Mouse (Mus musculus): ENCODE results near the gene Gm11127. TPM values are rescaled to one million over a fixed set of nuclear protein-coding genes. Genes with fewer than 3 reads are reported as not detected.

Gm11127 gene
- polyA plus RNA-seq, 1 experiment, result 0.15 TPM

DNA sequence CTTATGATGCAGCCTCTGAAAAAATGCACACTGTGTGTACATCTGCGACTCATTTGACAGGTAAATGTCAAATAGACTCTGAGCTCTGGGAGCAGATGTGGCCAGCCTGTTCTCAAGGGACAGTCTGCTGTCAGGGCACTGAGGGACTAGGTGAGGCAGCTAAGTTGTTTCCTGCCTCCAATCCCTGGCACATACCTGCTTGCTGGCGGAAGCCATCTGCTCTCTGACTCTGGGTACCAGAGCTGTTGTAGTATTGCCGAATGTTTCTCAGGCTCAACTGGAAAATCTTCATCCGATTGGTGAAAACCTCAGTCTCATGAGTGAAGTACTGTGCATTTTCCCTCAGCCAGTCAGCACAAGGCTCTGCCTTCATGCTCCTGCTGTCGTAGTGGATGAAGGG lies 41.1 kb downstream of the Gm11127 start:
- DNase-seq, result peak in 1 of 2 experiments; percentile 51
- Histone ChIP-seq H3K4me3 (replicated peaks; ENCODE audit: insufficient read depth, low read depth, low read length) (no peak overlapping the region), H3K4me1 (ENCODE audit: control insufficient read depth, insufficient read depth, low read length) (no peaks in the 10 kb centered on the region), H3K27ac (ENCODE audit: insufficient read depth, low read length) (no peak overlapping the region), H3K27me3 (ENCODE audit: control insufficient read depth, insufficient read depth, low read length) (no peaks in the 10 kb centered on the region)
- no peak for TF ChIP-seq CTCF (IDR thresholded peaks at IDR 0.05; ENCODE audit: borderline replicate concordance, insufficient read depth, low read depth, low read length)
- TF ChIP-seq POLR2A (IDR thresholded peaks at IDR 0.05; ENCODE audit: borderline replicate concordance, insufficient read depth, low read length), result no peak
- WGBS, result 75% methylated on average over 5 of the region's 5 CpGs

DNA sequence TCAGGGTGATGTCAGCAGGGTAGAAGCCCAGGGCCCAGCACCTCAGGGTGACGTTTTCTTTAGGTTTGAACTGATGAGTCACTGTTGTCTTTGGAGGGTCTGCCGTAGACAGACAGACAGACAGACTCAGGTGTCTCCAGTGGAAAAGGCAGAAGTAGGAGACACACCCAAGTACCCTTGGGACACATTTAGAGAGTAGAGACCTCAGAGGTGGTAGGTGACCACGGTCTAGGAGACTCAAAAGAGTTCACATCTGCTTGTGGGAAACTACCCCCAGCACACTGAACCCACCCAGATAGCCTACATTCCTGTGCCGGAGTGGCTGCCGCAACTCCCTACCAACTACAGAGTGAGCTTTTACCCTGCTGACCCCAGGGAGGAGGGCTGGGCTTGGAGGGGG lies 43.2 kb downstream of the Gm11127 start:
- DNase-seq, result no peak
- TF ChIP-seq CTCF (IDR thresholded peaks at IDR 0.05; ENCODE audit: borderline replicate concordance, insufficient read depth, low read depth, low read length) (no peak), POLR2A (IDR thresholded peaks at IDR 0.05; ENCODE audit: borderline replicate concordance, insufficient read depth, low read length) (no peak)

More for the DNA sequence above, 43.2 kb downstream of the Gm11127 start:
- H3K4me3 ChIP-seq (replicated peaks; ENCODE audit: insufficient read depth, low read depth, low read length), result no peak overlapping the region
- no peaks in the 10 kb centered on the region for H3K4me1 ChIP-seq (ENCODE audit: control insufficient read depth, insufficient read depth, low read length)
- H3K27me3 ChIP-seq (ENCODE audit: control insufficient read depth, insufficient read depth, low read length), result no peaks in the 10 kb centered on the region
- H3K27ac ChIP-seq (ENCODE audit: insufficient read depth, low read length), result no peak overlapping the region
- 95% methylated on average over 5 of the region's 5 CpGs for WGBS

Other genes starting within 250 kb of the Gm11127 start
- gene Ier3, start 236.7 kb downstream of the Gm11127 start, polyA plus RNA-seq (2012; rRNA removed), result 22.6 and 25.2 TPM in 2 replicates
- gene Flot1, start 235.1 kb downstream of the Gm11127 start, polyA plus RNA-seq (2012; rRNA removed), result 129 and 140 TPM in 2 replicates
- gene Tubb5, start 220.1 kb downstream of the Gm11127 start, polyA plus RNA-seq (2012; rRNA removed), result 320 TPM in 2 replicates
- 12.1 and 16.1 TPM in 2 replicates for gene Mdc1, start 216.9 kb downstream of the Gm11127 start, polyA plus RNA-seq (2012; rRNA removed)
- gene Nrm, start 197.1 kb downstream of the Gm11127 start, polyA plus RNA-seq (2012; rRNA removed), result 8.6 and 12.0 TPM in 2 replicates
- gene Ppp1r18, start 192.8 kb downstream of the Gm11127 start, polyA plus RNA-seq (2012; rRNA removed), result 8.7 and 9.7 TPM in 2 replicates
- 52.2 and 57.4 TPM in 2 replicates for gene Dhx16, start 178.6 kb downstream of the Gm11127 start, polyA plus RNA-seq (2012; rRNA removed)
- gene 2310061I04Rik, start 160.9 kb downstream of the Gm11127 start, polyA plus RNA-seq (2012; rRNA removed), result 161 and 173 TPM in 2 replicates
- gene Atat1, start 148.3 kb downstream of the Gm11127 start, polyA plus RNA-seq (2012; rRNA removed), result 80.2 and 81.5 TPM in 2 replicates
- 62.5 and 65.1 TPM in 2 replicates for gene Mrps18b, start 142.0 kb downstream of the Gm11127 start, polyA plus RNA-seq (2012; rRNA removed)
- gene Ppp1r10, start 141.9 kb downstream of the Gm11127 start, polyA plus RNA-seq (2012; rRNA removed), result 42.3 and 44.9 TPM in 2 replicates
- gene Abcf1, start 88.6 kb downstream of the Gm11127 start, polyA plus RNA-seq (2012; rRNA removed), result 85.8 and 99.1 TPM in 2 replicates
- gene Gnl1, start 78.5 kb downstream of the Gm11127 start, polyA plus RNA-seq (2012; rRNA removed), result 92.5 and 103 TPM in 2 replicates
- gene Prr3, start 78.1 kb downstream of the Gm11127 start, polyA plus RNA-seq (2012; rRNA removed), result 38.8 and 42.6 TPM in 2 replicates
- gene H2-T24, start 37.8 kb downstream of the Gm11127 start, polyA plus RNA-seq (2012; rRNA removed), result 0.95 and 1.1 TPM in 2 replicates
- 13.0 and 17.3 TPM in 2 replicates for gene H2-T23, start 25.5 kb downstream of the Gm11127 start, polyA plus RNA-seq (2012; rRNA removed)
- 25.5 and 31.0 TPM in 2 replicates for gene H2-T22, start 15.6 kb downstream of the Gm11127 start, polyA plus RNA-seq (2012; rRNA removed)
- not detected in 2 replicates for gene Gm6034, start 15.4 kb downstream of the Gm11127 start, polyA plus RNA-seq (2012; rRNA removed)
- gene Gm19684, start 63.3 kb upstream of the Gm11127 start, polyA plus RNA-seq (2012; rRNA removed), result 0.10 TPM in 1 of 2 replicates, not detected in the other
- not detected in 2 replicates for gene Gm7030, start 71.1 kb upstream of the Gm11127 start, polyA plus RNA-seq (2012; rRNA removed)
- not detected in 2 replicates for gene Gm8909, start 110.2 kb upstream of the Gm11127 start, polyA plus RNA-seq (2012; rRNA removed)
- gene H2-T3, start 131.9 kb upstream of the Gm11127 start, polyA plus RNA-seq (2012; rRNA removed), result not detected in 2 replicates
- 71.2 and 71.8 TPM in 2 replicates for gene Rpp21, start 199.7 kb upstream of the Gm11127 start, polyA plus RNA-seq (2012; rRNA removed)
- 55.6 and 57.9 TPM in 2 replicates for gene Trim39, start 213.9 kb upstream of the Gm11127 start, polyA plus RNA-seq (2012; rRNA removed)
- not detected in 2 replicates for gene H2-M10.2, start 228.1 kb upstream of the Gm11127 start, polyA plus RNA-seq (2012; rRNA removed)